Mouse (Mus musculus): ENCODE data around the gene 2310009B15Rik. TPM values are rescaled to one million over a fixed set of nuclear protein-coding genes. Genes with fewer than 3 reads are reported as not detected.

The 2310009B15Rik gene
- polyA plus RNA-seq, 1 experiment = 14.6 TPM

GRCm38 (mm10) chr1:138877470-138878254 lies 21.0 kb upstream of the 2310009B15Rik start:
- TF ChIP-seq CTCF (IDR thresholded peaks at IDR 0.05; ENCODE audit: extremely low read depth, insufficient read length, insufficient replicate concordance, low read depth, low read length) = no peak
- TF ChIP-seq POLR2A (IDR thresholded peaks at IDR 0.05; ENCODE audit: low read depth, low read length) = no peak
- H3K4me3 ChIP-seq (ENCODE audit: low read depth, low read length) = no peak overlapping the region
- no peak overlapping the region for H3K27ac ChIP-seq (ENCODE audit: insufficient read depth, low read depth, low read length)
- WGBS = 96% methylated on average over 14 of the region's 14 CpGs
- H3K27me3 ChIP-seq (ENCODE audit: control insufficient read depth, insufficient read depth, low read length) = no peaks in the 10 kb centered on the region
- no peaks in the 10 kb centered on the region for H3K4me1 ChIP-seq (ENCODE audit: control insufficient read depth, insufficient read depth, insufficient read length, low read length)
- no peaks in the 10 kb centered on the region for H3K36me3 ChIP-seq (ENCODE audit: control insufficient read depth, insufficient read depth, low read length)

GRCm38 (mm10) chr1:138876371-138877045 lies 19.9 kb upstream of the 2310009B15Rik start:
- no peaks in the 10 kb centered on the region for H3K4me1 ChIP-seq (ENCODE audit: control insufficient read depth, insufficient read depth, insufficient read length, low read length)
- no peaks in the 10 kb centered on the region for H3K36me3 ChIP-seq (ENCODE audit: control insufficient read depth, insufficient read depth, low read length)
- H3K27me3 ChIP-seq (ENCODE audit: control insufficient read depth, insufficient read depth, low read length) = no peaks in the 10 kb centered on the region
- TF ChIP-seq POLR2A (IDR thresholded peaks at IDR 0.05; ENCODE audit: low read depth, low read length) (no peak), CTCF (IDR thresholded peaks at IDR 0.05; ENCODE audit: extremely low read depth, insufficient read length, insufficient replicate concordance, low read depth, low read length) (no peak)
- no peak overlapping the region for H3K27ac ChIP-seq (ENCODE audit: insufficient read depth, low read depth, low read length)
- H3K4me3 ChIP-seq (ENCODE audit: low read depth, low read length) = no peak overlapping the region
- 53% methylated on average over 16 of the region's 16 CpGs for WGBS

GRCm38 (mm10) chr1:138850823-138851222 lies 5.8 kb downstream of the 2310009B15Rik start:
- Histone ChIP-seq H3K27ac (ENCODE audit: insufficient read depth, low read depth, low read length) (no peak overlapping the region), H3K4me1 (ENCODE audit: control insufficient read depth, insufficient read depth, insufficient read length, low read length) (peaks cover 8% of the 10 kb centered on the region), H3K27me3 (ENCODE audit: control insufficient read depth, insufficient read depth, low read length) (peaks cover 36% of the 10 kb centered on the region), H3K4me3 (ENCODE audit: low read depth, low read length) (no peak overlapping the region), H3K36me3 (ENCODE audit: control insufficient read depth, insufficient read depth, low read length) (peaks cover 2% of the 10 kb centered on the region; the same call in 1 of the 2 replicates)
- WGBS = 92% methylated on average over 1 of the region's 1 CpGs
- no peak for TF ChIP-seq CTCF (IDR thresholded peaks at IDR 0.05; ENCODE audit: extremely low read depth, insufficient read length, insufficient replicate concordance, low read depth, low read length)
- TF ChIP-seq POLR2A (IDR thresholded peaks at IDR 0.05; ENCODE audit: low read depth, low read length) = no peak

GRCm38 (mm10) chr1:138850161-138850539 lies 6.5 kb downstream of the 2310009B15Rik start:
- H3K27me3 ChIP-seq (ENCODE audit: control insufficient read depth, insufficient read depth, low read length) = peaks cover 43% of the 10 kb centered on the region
- H3K36me3 ChIP-seq (ENCODE audit: control insufficient read depth, insufficient read depth, low read length) = peaks cover 2% of the 10 kb centered on the region; the same call in 1 of the 2 replicates
- H3K27ac ChIP-seq (ENCODE audit: insufficient read depth, low read depth, low read length) = no peak overlapping the region
- TF ChIP-seq POLR2A (IDR thresholded peaks at IDR 0.05; ENCODE audit: low read depth, low read length) (no peak), CTCF (IDR thresholded peaks at IDR 0.05; ENCODE audit: extremely low read depth, insufficient read length, insufficient replicate concordance, low read depth, low read length) (no peak)
- no peak overlapping the region for H3K4me3 ChIP-seq (ENCODE audit: low read depth, low read length)
- 85% methylated on average over 4 of the region's 4 CpGs for WGBS
- peaks cover 8% of the 10 kb centered on the region for H3K4me1 ChIP-seq (ENCODE audit: control insufficient read depth, insufficient read depth, insufficient read length, low read length)

- Histone ChIP-seq H3K27ac (ENCODE audit: insufficient read depth, low read depth, low read length) (no peak overlapping the region), H3K27me3 (ENCODE audit: control insufficient read depth, insufficient read depth, low read length) (peaks cover 46% of the 10 kb centered on the region), H3K4me1 (ENCODE audit: control insufficient read depth, insufficient read depth, insufficient read length, low read length) (peaks cover 8% of the 10 kb centered on the region), H3K4me3 (ENCODE audit: low read depth, low read length) (no peak overlapping the region), H3K36me3 (ENCODE audit: control insufficient read depth, insufficient read depth, low read length) (peaks cover 2% of the 10 kb centered on the region; the same call in 1 of the 2 replicates)
- 39% methylated on average over 8 of the region's 8 CpGs for WGBS
- no peak for TF ChIP-seq CTCF (IDR thresholded peaks at IDR 0.05; ENCODE audit: extremely low read depth, insufficient read length, insufficient replicate concordance, low read depth, low read length)
- TF ChIP-seq POLR2A (IDR thresholded peaks at IDR 0.05; ENCODE audit: low read depth, low read length) = no peak
Measured at GRCm38 (mm10) chr1:138849531-138850160, 7.0 kb downstream of the 2310009B15Rik start.

GRCm38 (mm10) chr1:138848511-138849109 lies 8.0 kb downstream of the 2310009B15Rik start, which contains the start of gene Lhx9:
Lhx9 (minus strand) TSS chr1:138848577.
- Histone ChIP-seq H3K27ac (ENCODE audit: insufficient read depth, low read depth, low read length) (no peak within 1 kb of the TSS), H3K4me3 (ENCODE audit: low read depth, low read length) (peak within 1 kb of the TSS; percentile 12; the same call in 1 of the 2 replicates), H3K27me3 (ENCODE audit: control insufficient read depth, insufficient read depth, low read length) (peaks cover 54% of the 10 kb centered on the region), H3K36me3 (ENCODE audit: control insufficient read depth, insufficient read depth, low read length) (peaks cover 2% of the 10 kb centered on the region; the same call in 1 of the 2 replicates), H3K4me1 (ENCODE audit: control insufficient read depth, insufficient read depth, insufficient read length, low read length) (peaks cover 8% of the 10 kb centered on the region)
- no peak for TF ChIP-seq POLR2A (IDR thresholded peaks at IDR 0.05; ENCODE audit: low read depth, low read length)
- no peak for TF ChIP-seq CTCF (IDR thresholded peaks at IDR 0.05; ENCODE audit: extremely low read depth, insufficient read length, insufficient replicate concordance, low read depth, low read length)
- WGBS = 2% methylated on average over 33 of the region's 33 CpGs
